In the genomic region with DNA sequence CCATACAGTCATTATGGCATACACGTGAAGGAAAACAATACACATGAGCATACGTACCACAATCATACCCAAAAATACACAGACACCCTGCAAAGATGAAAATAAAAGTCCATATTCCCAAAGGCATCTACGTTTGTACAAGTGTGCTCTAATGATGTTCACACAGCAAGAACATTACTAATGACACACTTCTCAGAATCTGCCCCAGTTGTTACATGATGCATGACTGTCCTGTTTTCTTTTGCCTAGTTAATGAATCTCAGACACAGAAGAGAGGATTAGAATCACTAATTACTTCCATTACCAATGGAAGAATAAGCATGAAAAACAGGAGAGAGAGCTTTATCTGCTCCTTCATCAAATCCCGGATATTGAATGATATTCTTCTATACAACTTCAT, we compare ENCODE assay signal across 23 mouse cellular contexts.
"Had no signal": no experiment of that assay in that cellular context is flagged by ENCODE, and none has a peak within 500 bp of the region (broad histone marks: within the 10 kb centered on the region; RNA-seq: fewer than 3 reads in every experiment).

No protein-coding gene starts in this region.

- H3K4me1 ChIP-seq: heart, embryonic 13.5 days; heart, embryonic 15.5 days; hindbrain, embryonic 13.5 days; hindbrain, embryonic 15.5 days; kidney, embryonic 15.5 days; limb, embryonic 13.5 days; limb, embryonic 15.5 days; liver, embryonic 12.5 days had no signal

- ATAC-seq: forebrain, postnatal 0 days; hindbrain, postnatal 0 days; intestine, embryonic 16.5 days; liver, embryonic 12.5 days had no signal

- H3K27ac ChIP-seq: heart, adult 2 months; heart, embryonic 13.5 days; heart, embryonic 15.5 days; hindbrain, embryonic 13.5 days; hindbrain, embryonic 15.5 days; hindbrain, postnatal 0 days; kidney, embryonic 15.5 days; limb, embryonic 13.5 days; limb, embryonic 15.5 days; liver, embryonic 12.5 days had no signal

- H3K4me3 ChIP-seq: heart, adult 2 months; heart, embryonic 13.5 days; heart, embryonic 15.5 days; hindbrain, embryonic 13.5 days; hindbrain, embryonic 15.5 days; kidney, embryonic 15.5 days; limb, embryonic 13.5 days; limb, embryonic 15.5 days; liver, embryonic 12.5 days had no signal

- H3K9me3 ChIP-seq: heart, embryonic 13.5 days; heart, embryonic 15.5 days; hindbrain, embryonic 13.5 days; hindbrain, embryonic 15.5 days; kidney, embryonic 15.5 days; limb, embryonic 13.5 days; limb, embryonic 15.5 days; liver, embryonic 12.5 days had no signal

- H3K27me3 ChIP-seq: heart, embryonic 13.5 days; heart, embryonic 15.5 days; hindbrain, embryonic 13.5 days; hindbrain, embryonic 15.5 days; kidney, embryonic 15.5 days; limb, embryonic 13.5 days; limb, embryonic 15.5 days; liver, embryonic 12.5 days had no signal

- DNase-seq: forebrain, postnatal 0 days; gastrocnemius, postnatal 14 days; gastrocnemius, postnatal 36 days; heart, adult 11 months; heart, adult 2 months; heart, postnatal 14 days; heart, postnatal 36 days; kidney, adult 18-20 months; kidney, postnatal 25 days; layer of hippocampus, adult 9-11 months; layer of hippocampus, postnatal 36 days; left cerebral cortex, postnatal 4 days had no signal

- H3K4me2 ChIP-seq: heart, embryonic 11.5 days; heart, embryonic 13.5 days; heart, embryonic 15.5 days; hindbrain, embryonic 13.5 days; hindbrain, embryonic 15.5 days; kidney, embryonic 15.5 days; limb, embryonic 13.5 days; limb, embryonic 15.5 days; liver, embryonic 12.5 days had no signal

- H3K9ac ChIP-seq: forebrain, postnatal 0 days; heart, embryonic 13.5 days; heart, embryonic 15.5 days; hindbrain, embryonic 13.5 days; hindbrain, embryonic 15.5 days; kidney, embryonic 15.5 days; limb, embryonic 13.5 days; limb, embryonic 15.5 days; liver, embryonic 12.5 days had no signal

- H3K36me3 ChIP-seq: heart, embryonic 13.5 days; heart, embryonic 15.5 days; hindbrain, embryonic 13.5 days; hindbrain, embryonic 15.5 days; kidney, embryonic 15.5 days; limb, embryonic 13.5 days; limb, embryonic 15.5 days; liver, embryonic 12.5 days had no signal
